Mouse (Mus musculus): Measurements from ENCODE around the gene Gtf3c3. TPM values are rescaled to one million over a fixed set of nuclear protein-coding genes. Genes with fewer than 3 reads are reported as not detected.

Gtf3c3 gene
- polyA plus RNA-seq, 1 experiment from 2014 or later = 27.5 TPM

GRCm38 (mm10) chr1:54439080-54439476, 307 bp upstream of the Gtf3c3 start:
- Histone ChIP-seq H3K4me2 (replicated peaks; ENCODE audit: low read depth, low read length) (peak overlapping the region; percentile 64), H3K27me3 (ENCODE audit: control insufficient read depth, insufficient read depth, low read length) (no peaks in the 10 kb centered on the region), H3K4me1 (ENCODE audit: control insufficient read depth, insufficient read depth, low read length) (no peaks in the 10 kb centered on the region), H3K9me3 (ENCODE audit: control insufficient read depth, low read depth, low read length) (no peaks in the 10 kb centered on the region), H3K27ac (ENCODE audit: low read length) (no peak overlapping the region), H3K4me3 (ENCODE audit: low read depth, low read length) (peak overlapping the region; percentile 81), H3K9ac (replicated peaks; ENCODE audit: low read depth, low read length) (peak overlapping the region; percentile 82; the same call in 1 of the 2 replicates), H3K36me3 (ENCODE audit: control insufficient read depth, insufficient read depth, low read length) (no peaks in the 10 kb centered on the region)
- ATAC-seq (ENCODE audit: insufficient number of reproducible peaks, insufficient read depth, low FRiP score, low read depth) = no peak
- WGBS = 55% methylated on average over 3 of the region's 3 CpGs

- no peak overlapping the region for H3K27ac ChIP-seq (ENCODE audit: low read length)
- no peak overlapping the region for H3K4me3 ChIP-seq (ENCODE audit: low read depth, low read length)
- no peak for ATAC-seq (ENCODE audit: insufficient number of reproducible peaks, insufficient read depth, low FRiP score, low read depth)
- H3K9me3 ChIP-seq (ENCODE audit: control insufficient read depth, low read depth, low read length) = no peaks in the 10 kb centered on the region
- no peak overlapping the region for H3K9ac ChIP-seq (replicated peaks; ENCODE audit: low read depth, low read length)
- H3K4me1 ChIP-seq (ENCODE audit: control insufficient read depth, insufficient read depth, low read length) = no peaks in the 10 kb centered on the region
- H3K27me3 ChIP-seq (ENCODE audit: control insufficient read depth, insufficient read depth, low read length) = no peaks in the 10 kb centered on the region
- WGBS = 92% methylated on average over 4 of the region's 4 CpGs
- peaks cover 52% of the 10 kb centered on the region for H3K36me3 ChIP-seq (ENCODE audit: control insufficient read depth, insufficient read depth, low read length)
- no peak overlapping the region for H3K4me2 ChIP-seq (replicated peaks; ENCODE audit: low read depth, low read length)
Measured at GRCm38 (mm10) chr1:54422195-54422750, 16.5 kb downstream of the Gtf3c3 start.

DNA sequence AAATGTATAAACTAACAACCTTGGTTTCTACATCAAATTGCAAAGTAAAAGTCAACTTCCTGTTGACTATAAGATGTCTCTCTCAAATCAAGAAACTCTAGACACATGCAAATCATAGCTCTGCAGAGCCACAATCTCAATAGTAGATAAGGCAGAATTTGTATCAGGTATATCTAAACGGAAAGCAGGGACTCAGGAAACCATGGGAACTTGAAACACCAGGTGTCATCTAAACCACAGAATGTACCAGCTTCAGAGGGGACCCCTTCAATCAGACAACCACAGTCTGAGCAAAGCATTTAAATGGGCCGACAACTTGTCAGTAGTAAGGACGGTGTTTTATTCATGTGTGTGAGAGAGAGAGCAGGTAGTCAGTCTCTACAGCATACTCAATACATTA, 17.1 kb downstream of the Gtf3c3 start:
- Histone ChIP-seq H3K9me3 (ENCODE audit: control insufficient read depth, low read depth, low read length) (no peaks in the 10 kb centered on the region), H3K27me3 (ENCODE audit: control insufficient read depth, insufficient read depth, low read length) (no peaks in the 10 kb centered on the region), H3K4me2 (replicated peaks; ENCODE audit: low read depth, low read length) (no peak overlapping the region), H3K36me3 (ENCODE audit: control insufficient read depth, insufficient read depth, low read length) (peaks cover 53% of the 10 kb centered on the region), H3K9ac (replicated peaks; ENCODE audit: low read depth, low read length) (no peak overlapping the region), H3K27ac (ENCODE audit: low read length) (no peak overlapping the region), H3K4me1 (ENCODE audit: control insufficient read depth, insufficient read depth, low read length) (no peaks in the 10 kb centered on the region), H3K4me3 (ENCODE audit: low read depth, low read length) (no peak overlapping the region)
- 90% methylated on average over 3 of the region's 3 CpGs for WGBS
- no peak for ATAC-seq (ENCODE audit: insufficient number of reproducible peaks, insufficient read depth, low FRiP score, low read depth)

DNA sequence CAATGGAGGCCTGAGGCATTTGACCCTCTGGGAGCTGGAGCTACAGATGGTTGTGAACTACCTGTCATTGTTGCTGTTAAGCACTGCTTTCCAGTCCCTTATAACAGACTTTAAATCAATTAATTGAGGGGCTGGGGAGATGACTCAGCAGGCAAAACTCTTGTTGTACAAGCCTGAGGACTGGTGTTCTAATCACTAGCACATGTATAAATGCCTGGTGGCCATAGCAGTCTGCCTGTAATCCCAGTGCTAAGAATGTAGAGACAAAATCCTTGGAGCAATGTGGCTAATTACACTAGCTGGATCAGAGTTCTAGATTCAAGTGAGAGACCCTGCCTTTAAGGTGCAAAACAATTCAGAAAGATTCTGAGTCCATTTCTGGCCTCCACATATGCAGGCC, 36.0 kb downstream of the Gtf3c3 start:
- Histone ChIP-seq H3K4me2 (replicated peaks; ENCODE audit: low read depth, low read length) (no peak overlapping the region), H3K27ac (ENCODE audit: low read length) (no peak overlapping the region), H3K27me3 (ENCODE audit: control insufficient read depth, insufficient read depth, low read length) (no peaks in the 10 kb centered on the region), H3K9ac (replicated peaks; ENCODE audit: low read depth, low read length) (no peak overlapping the region), H3K4me1 (ENCODE audit: control insufficient read depth, insufficient read depth, low read length) (no peaks in the 10 kb centered on the region), H3K4me3 (ENCODE audit: low read depth, low read length) (no peak overlapping the region), H3K9me3 (ENCODE audit: control insufficient read depth, low read depth, low read length) (no peaks in the 10 kb centered on the region), H3K36me3 (ENCODE audit: control insufficient read depth, insufficient read depth, low read length) (peaks cover 30% of the 10 kb centered on the region)
- no peak for ATAC-seq (ENCODE audit: insufficient number of reproducible peaks, insufficient read depth, low FRiP score, low read depth)

DNA sequence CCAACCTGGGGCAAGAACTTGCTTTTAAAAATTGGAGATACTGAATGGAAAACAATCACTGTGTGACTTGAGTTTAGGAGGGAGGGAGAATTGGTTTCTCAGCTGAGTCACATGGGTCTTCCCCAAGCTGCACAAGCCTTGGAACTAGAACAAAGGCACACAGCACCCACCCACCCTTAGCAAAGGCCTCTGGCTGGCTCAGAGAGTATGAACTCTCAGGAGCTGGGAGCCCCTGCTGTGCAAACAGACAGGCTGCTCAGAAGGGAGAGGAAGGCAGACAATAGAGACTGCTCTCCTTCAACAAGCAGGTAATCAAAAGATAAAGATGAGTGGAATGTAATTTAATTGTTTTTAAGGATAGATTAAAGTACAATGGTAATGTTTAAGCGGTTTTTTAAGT, 54.5 kb downstream of the Gtf3c3 start:
- H3K9me3 ChIP-seq (ENCODE audit: control insufficient read depth, low read depth, low read length) = no peaks in the 10 kb centered on the region
- ATAC-seq (ENCODE audit: insufficient number of reproducible peaks, insufficient read depth, low FRiP score, low read depth) = no peak
- no peaks in the 10 kb centered on the region; the same call in 1 of the 2 replicates for H3K36me3 ChIP-seq (ENCODE audit: control insufficient read depth, insufficient read depth, low read length)
- no peak overlapping the region for H3K9ac ChIP-seq (replicated peaks; ENCODE audit: low read depth, low read length)
- H3K4me3 ChIP-seq (ENCODE audit: low read depth, low read length) = no peak overlapping the region
- no peak overlapping the region for H3K27ac ChIP-seq (ENCODE audit: low read length)
- WGBS = 37% methylated on average over 1 of the region's 1 CpGs
- no peaks in the 10 kb centered on the region for H3K27me3 ChIP-seq (ENCODE audit: control insufficient read depth, insufficient read depth, low read length)
- H3K4me2 ChIP-seq (replicated peaks; ENCODE audit: low read depth, low read length) = no peak overlapping the region
- H3K4me1 ChIP-seq (ENCODE audit: control insufficient read depth, insufficient read depth, low read length) = no peaks in the 10 kb centered on the region

DNA sequence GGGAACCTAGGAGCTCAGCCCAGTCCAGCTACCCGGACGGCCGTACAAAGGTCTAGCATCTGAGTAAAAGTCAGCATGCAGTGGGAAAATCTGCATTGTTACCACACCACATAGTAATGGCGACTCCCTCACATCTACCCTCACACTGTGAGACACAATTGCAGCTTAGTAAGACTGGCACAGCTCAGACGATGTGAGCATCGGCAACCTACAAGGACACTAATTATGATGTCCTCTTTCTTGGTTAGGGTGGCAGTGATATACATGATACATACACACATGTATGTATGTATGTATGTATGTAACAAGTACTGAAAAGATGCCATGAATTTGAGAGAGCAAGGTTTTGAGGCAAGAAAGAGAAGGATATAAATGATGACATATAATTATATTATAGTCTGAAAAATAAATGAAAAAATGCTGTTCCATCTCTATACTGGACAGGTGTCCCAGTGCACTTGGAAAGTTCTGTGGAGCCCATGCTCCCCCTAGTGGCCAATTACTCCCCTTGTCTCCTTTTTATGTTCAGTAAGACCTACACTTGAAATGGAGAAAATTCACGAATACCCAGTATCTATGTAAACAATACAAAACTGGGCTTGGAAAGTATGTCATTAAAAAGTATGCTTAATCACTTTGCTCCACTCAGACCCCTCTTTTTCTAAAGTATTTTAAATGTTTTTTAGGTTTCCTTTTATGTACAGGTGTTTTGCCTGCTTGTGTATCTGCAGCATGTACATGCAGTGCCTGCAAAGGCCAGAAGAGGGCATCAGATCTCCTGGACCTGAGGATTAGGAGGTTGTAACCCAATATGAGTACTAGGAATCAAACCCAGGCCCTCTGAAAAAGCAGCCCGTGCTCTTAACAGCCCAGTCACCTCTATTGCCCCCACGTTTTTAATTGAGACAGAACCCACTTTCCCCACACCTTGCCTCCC, 57.5 kb downstream of the Gtf3c3 start:
- H3K9ac ChIP-seq (replicated peaks; ENCODE audit: low read depth, low read length) = no peak overlapping the region
- no peaks in the 10 kb centered on the region for H3K9me3 ChIP-seq (ENCODE audit: control insufficient read depth, low read depth, low read length)
- no peak overlapping the region for H3K4me2 ChIP-seq (replicated peaks; ENCODE audit: low read depth, low read length)
- no peaks in the 10 kb centered on the region for H3K27me3 ChIP-seq (ENCODE audit: control insufficient read depth, insufficient read depth, low read length)
- WGBS = 85% methylated on average over 9 of the region's 9 CpGs
- no peaks in the 10 kb centered on the region for H3K36me3 ChIP-seq (ENCODE audit: control insufficient read depth, insufficient read depth, low read length)
- H3K27ac ChIP-seq (ENCODE audit: low read length) = no peak overlapping the region
- ATAC-seq (ENCODE audit: insufficient number of reproducible peaks, insufficient read depth, low FRiP score, low read depth) = no peak
- no peaks in the 10 kb centered on the region for H3K4me1 ChIP-seq (ENCODE audit: control insufficient read depth, insufficient read depth, low read length)
- H3K4me3 ChIP-seq (ENCODE audit: low read depth, low read length) = no peak overlapping the region

- Histone ChIP-seq H3K27ac (ENCODE audit: low read length) (no peak overlapping the region), H3K4me1 (ENCODE audit: control insufficient read depth, insufficient read depth, low read length) (no peaks in the 10 kb centered on the region), H3K9ac (replicated peaks; ENCODE audit: low read depth, low read length) (no peak overlapping the region), H3K4me3 (ENCODE audit: low read depth, low read length) (no peak overlapping the region), H3K4me2 (replicated peaks; ENCODE audit: low read depth, low read length) (no peak overlapping the region), H3K9me3 (ENCODE audit: control insufficient read depth, low read depth, low read length) (no peaks in the 10 kb centered on the region), H3K36me3 (ENCODE audit: control insufficient read depth, insufficient read depth, low read length) (no peaks in the 10 kb centered on the region), H3K27me3 (ENCODE audit: control insufficient read depth, insufficient read depth, low read length) (no peaks in the 10 kb centered on the region)
- ATAC-seq (ENCODE audit: insufficient number of reproducible peaks, insufficient read depth, low FRiP score, low read depth) = no peak
Measured at GRCm38 (mm10) chr1:54377506-54378051, 61.2 kb downstream of the Gtf3c3 start.

DNA sequence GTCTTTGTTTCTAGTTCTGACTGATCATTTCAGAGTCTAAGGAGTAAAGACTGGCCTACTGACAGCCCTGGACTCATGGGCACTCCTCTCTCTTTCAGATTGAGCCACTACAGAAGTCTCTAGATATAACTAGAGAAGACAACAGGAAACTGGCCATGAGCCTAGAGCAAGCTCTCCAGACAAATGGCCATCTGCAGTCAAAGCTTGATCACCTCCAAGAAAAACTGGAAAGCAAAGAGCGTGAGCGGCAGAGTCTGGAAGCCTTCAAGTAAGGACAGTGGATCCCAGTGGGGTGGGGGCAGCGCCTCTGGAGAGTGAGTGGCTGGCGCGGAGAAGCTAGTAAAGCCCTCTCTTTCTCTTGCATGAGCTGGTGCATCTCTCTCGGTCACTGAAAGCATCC, 82.2 kb downstream of the Gtf3c3 start:
- Histone ChIP-seq H3K9me3 (ENCODE audit: control insufficient read depth, low read depth, low read length) (no peaks in the 10 kb centered on the region), H3K27me3 (ENCODE audit: control insufficient read depth, insufficient read depth, low read length) (no peaks in the 10 kb centered on the region), H3K9ac (replicated peaks; ENCODE audit: low read depth, low read length) (no peak overlapping the region), H3K4me1 (ENCODE audit: control insufficient read depth, insufficient read depth, low read length) (no peaks in the 10 kb centered on the region), H3K4me2 (replicated peaks; ENCODE audit: low read depth, low read length) (no peak overlapping the region), H3K36me3 (ENCODE audit: control insufficient read depth, insufficient read depth, low read length) (no peaks in the 10 kb centered on the region), H3K4me3 (ENCODE audit: low read depth, low read length) (no peak overlapping the region), H3K27ac (ENCODE audit: low read length) (no peak overlapping the region)
- WGBS = 80% methylated on average over 6 of the region's 6 CpGs
- ATAC-seq (ENCODE audit: insufficient number of reproducible peaks, insufficient read depth, low FRiP score, low read depth) = no peak

All from stomach, embryonic 14.5 days (tissue).